Mouse (Mus musculus) olfactory bulb, adult 2 months (tissue): ENCODE measurements around the gene Rorc.

Source experiments
- CTCF ChIP-seq: fragments of 200-500 bp; IDR thresholded peaks from 2 replicates; pipeline ENCODE4 v1.5.1; 2012; ENCODE audit warnings: low read depth, mild to moderate bottlenecking, low read length, moderate library complexity; ENCODE audit not compliant: insufficient read depth
- POLR2A ChIP-seq: fragments of 200-500 bp; IDR thresholded peaks from 2 replicates; pipeline ENCODE4 v1.6.1; 2012; ENCODE audit warnings: mild to moderate bottlenecking, low read depth, low read length, moderate library complexity; ENCODE audit not compliant: insufficient read depth

DNA sequence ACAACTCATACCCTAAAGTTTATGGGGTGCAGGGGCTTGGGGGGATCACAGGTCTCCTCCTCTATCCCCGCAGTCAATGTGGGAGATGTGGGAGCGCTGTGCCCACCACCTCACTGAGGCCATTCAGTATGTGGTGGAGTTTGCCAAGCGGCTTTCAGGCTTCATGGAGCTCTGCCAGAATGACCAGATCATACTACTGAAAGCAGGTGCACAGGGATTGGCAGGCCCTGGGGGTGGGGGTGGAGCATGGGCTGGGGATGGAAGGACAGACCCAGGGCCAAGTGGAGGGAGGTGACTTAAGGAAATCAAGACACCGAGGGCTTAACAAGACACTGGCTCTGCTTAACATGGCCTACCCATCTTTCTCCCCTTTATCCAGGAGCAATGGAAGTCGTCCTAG lies 18.4 kb downstream of the Rorc start:
- TF ChIP-seq CTCF, result no peak
- no peak for TF ChIP-seq POLR2A
